Mouse (Mus musculus) stomach, embryonic 16.5 days (tissue): ENCODE measurements around the gene 1700001L19Rik. TPM values are rescaled to one million over a fixed set of nuclear protein-coding genes. Genes with fewer than 3 reads are reported as not detected.

ENCODE experiments used
- ATAC-seq: fragments of 200-750 bp; cut with Nextera tagmentation; 2 replicates; pipeline ENCODE4 v1.8.0; 2017; ENCODE audit warnings: moderate number of reproducible peaks, moderate TSS enrichment; ENCODE audit not compliant: insufficient read depth, low FRiP score
- H3K27ac ChIP-seq: fragments of 300-500 bp; sonication (generic); 2 replicates; pipeline ENCODE4 v1.5.1; 2014; ENCODE audit warnings: low read length
- H3K27me3 ChIP-seq: fragments of 300-500 bp; sonication (generic); 2 replicates; pipeline ENCODE4 v1.6.1; 2014; ENCODE audit warnings: low read length, control low read depth, mixed read lengths; ENCODE audit not compliant: control insufficient read depth, insufficient read depth
- H3K36me3 ChIP-seq: fragments of 300-500 bp; sonication (generic); 2 replicates; pipeline ENCODE4 v1.6.1; 2014; ENCODE audit warnings: low read length; ENCODE audit not compliant: control insufficient read depth, insufficient read depth
- H3K4me1 ChIP-seq: fragments of 300-500 bp; sonication (generic); 2 replicates; pipeline ENCODE4 v1.6.1; 2014; ENCODE audit warnings: low read length, control low read depth, mixed read lengths; ENCODE audit not compliant: control insufficient read depth, insufficient read depth
- H3K4me2 ChIP-seq: fragments of 300-500 bp; sonication (generic); 2 replicates; pipeline ENCODE4 v1.6.1; 2014; ENCODE audit warnings: low read depth, low read length, mixed read lengths
- H3K4me3 ChIP-seq: fragments of 300-500 bp; sonication (generic); replicated peaks from 2 replicates; pipeline ENCODE4 v1.5.1; 2014; ENCODE audit warnings: mild to moderate bottlenecking, low read length
- H3K9ac ChIP-seq: fragments of 300-500 bp; sonication (generic); 2 replicates; pipeline ENCODE4 v1.6.1; 2014; ENCODE audit warnings: low read length
- H3K9me3 ChIP-seq: fragments of 300-500 bp; sonication (generic); replicated peaks from 2 replicates; pipeline ENCODE4 v1.6.1; 2016; ENCODE audit warnings: low read length, control low read depth; ENCODE audit not compliant: control insufficient read depth
- WGBS: fragments of 180-500 bp; shearing (Covaris S2); extraction: QIAGEN DNeasy Blood & Tissue Kit; methylation state at CpG from one replicate; pipeline ENCODE4 v1.1.7; 2014; 5-methylcytosine and 5-hydroxymethylcytosine counted together
- polyA plus RNA-seq: library from polyadenylated mRNA; unstranded; fragments of >200 nt; fragmentation: Nextera tagmentation; extraction: Ambion mirVana; gene quantifications from 2 replicates; pipeline ENCODE4 v1.2.1, GENCODE M21; 2015

Gene 1700001L19Rik
- polyA plus RNA-seq, 1 experiment from 2014 or later: 0.63 TPM

DNA sequence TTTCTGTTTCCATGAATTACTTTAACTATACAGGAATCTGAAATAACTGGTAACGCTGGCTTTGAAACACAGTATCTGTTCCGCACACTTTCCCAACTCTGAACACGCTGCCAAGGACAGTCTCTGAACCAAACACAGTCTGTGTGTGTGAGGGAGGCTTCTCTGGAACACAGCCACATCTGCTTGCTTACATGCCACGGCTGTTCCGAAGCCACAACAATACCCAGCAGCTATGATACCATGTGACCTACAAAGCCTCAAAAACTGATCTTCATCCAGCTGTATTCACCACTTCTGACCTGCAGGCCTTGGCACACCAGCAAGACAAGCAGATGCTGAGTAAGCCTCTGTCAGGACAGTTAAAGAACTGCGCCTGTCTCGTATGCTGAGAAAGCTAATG lies 19.3 kb upstream of the 1700001L19Rik start:
- Histone ChIP-seq H3K27ac (no peak overlapping the region), H3K9ac (no peak overlapping the region), H3K9me3 (no peaks in the 10 kb centered on the region), H3K4me3 (no peak overlapping the region), H3K27me3 (no peaks in the 10 kb centered on the region), H3K36me3 (no peaks in the 10 kb centered on the region), H3K4me1 (peaks cover 11% of the 10 kb centered on the region), H3K4me2 (no peak overlapping the region)
- ATAC-seq: no peak
- WGBS: 81% methylated on average over 7 of the region's 7 CpGs

DNA sequence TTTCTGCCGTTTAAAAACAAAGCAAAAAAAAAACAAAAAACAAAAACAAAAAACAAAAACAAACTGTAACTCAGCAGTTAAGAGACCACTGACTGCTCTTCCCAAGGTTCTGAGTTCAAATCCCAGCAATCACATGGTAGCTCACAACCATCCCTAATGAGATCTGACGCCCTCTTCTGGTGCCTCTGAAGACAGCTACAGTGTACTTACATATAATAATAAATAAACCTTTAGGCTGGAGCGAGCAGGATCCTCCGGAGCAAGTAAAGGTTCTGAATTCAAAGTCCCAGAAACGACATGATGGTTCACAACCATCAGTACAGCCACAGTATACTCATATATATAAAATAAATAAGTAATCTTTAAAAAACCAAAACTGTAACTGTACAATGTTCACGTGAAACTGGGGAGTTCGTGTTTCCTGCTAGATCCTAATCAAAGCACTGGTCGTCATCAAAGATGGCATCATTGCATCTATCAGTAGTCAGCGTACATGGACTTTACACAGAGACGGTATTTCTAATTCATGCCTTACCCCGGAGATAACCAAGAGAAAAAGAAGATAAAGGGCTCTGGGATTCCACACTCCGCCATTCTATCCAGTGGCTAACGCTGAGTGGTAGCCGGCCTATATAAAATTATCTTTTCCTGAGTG lies 16.0 kb upstream of the 1700001L19Rik start:
- Histone ChIP-seq H3K9me3 (no peaks in the 10 kb centered on the region), H3K27ac (peak overlapping the region; percentile 74), H3K4me3 (peak overlapping the region; percentile 88), H3K36me3 (peaks cover 6% of the 10 kb centered on the region; the same call in 1 of the 2 replicates), H3K27me3 (no peaks in the 10 kb centered on the region), H3K4me1 (peaks cover 14% of the 10 kb centered on the region), H3K4me2 (peak overlapping the region; percentile 70), H3K9ac (peak overlapping the region; percentile 88)
- WGBS: 18% methylated on average over 14 of the region's 14 CpGs
- ATAC-seq: no peak

DNA sequence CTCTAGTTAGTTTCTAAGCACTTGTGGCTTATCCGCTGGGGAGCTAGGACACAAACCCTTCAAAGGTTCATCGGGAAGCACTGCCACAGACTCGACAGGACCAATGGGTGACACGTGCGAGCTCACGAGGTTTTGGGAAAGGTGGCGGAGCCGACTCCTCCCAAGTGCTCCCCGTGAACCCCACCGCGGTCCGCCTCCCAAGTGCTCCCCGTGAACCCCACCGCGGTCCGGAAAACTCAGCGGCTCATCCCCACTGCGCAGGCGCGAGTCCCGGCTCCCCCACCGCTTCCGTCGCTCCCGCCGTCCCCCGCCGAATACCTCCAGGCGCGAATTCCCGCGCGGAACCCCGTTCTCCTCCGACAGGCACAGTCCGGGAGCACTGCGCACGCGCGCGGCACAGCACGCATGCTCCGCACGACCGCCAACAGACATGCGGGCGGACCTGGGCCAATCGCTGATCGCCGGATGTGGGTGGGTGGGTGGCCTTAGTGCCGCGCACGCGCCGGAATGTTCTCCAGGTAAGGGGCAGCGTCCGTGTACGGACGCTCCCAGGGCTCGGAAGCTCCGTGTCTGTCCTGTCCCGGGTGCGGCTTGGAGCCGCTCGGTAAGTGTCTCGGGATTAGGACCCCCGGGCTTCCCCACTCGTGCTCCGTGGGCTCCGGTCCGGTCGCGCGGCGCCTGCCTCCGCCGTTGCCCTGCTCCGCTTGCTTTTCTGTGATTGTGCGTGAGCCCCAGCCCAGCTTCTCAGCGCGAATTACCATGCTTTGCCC lies 15.3 kb upstream of the 1700001L19Rik start, which contains the start of the genes Mtrr and Fastkd3:
TSS of gene Mtrr (minus strand) at position 403 of the 770 bp plus-strand sequence.
TSS of gene Fastkd3 (plus strand) at position 488 of the 770 bp plus-strand sequence.
- H3K4me3 ChIP-seq: peak within 1 kb of the TSS; percentile 88
- H3K9me3 ChIP-seq: no peaks in the 10 kb centered on the region
- under 1% methylated on average over 81 of the region's 81 CpGs for WGBS
- peak; percentile 98 for ATAC-seq
- H3K9ac ChIP-seq: peak within 1 kb of the TSS; percentile 88
- H3K27me3 ChIP-seq: no peaks in the 10 kb centered on the region
- peak within 1 kb of the TSS; percentile 84 for H3K27ac ChIP-seq
- peaks cover 14% of the 10 kb centered on the region for H3K4me1 ChIP-seq
- peak within 1 kb of the TSS; percentile 70 for H3K4me2 ChIP-seq
- H3K36me3 ChIP-seq: peaks cover 8% of the 10 kb centered on the region; the same call in 1 of the 2 replicates

DNA sequence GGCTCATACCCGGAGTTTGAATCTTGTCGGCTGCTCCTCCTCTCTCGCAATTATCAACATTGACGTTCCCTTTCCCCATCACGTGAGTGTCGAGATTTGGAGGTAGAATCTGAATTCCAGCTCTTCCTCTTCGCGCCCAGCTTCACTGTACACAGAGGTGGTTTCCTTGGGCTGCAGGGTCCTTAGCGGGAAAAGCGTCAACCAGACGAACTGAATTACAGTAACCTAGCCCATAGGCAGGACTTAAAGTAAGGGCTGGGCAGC lies 14.8 kb upstream of the 1700001L19Rik start:
- H3K27me3 ChIP-seq: no peaks in the 10 kb centered on the region
- peaks cover 11% of the 10 kb centered on the region; the same call in 1 of the 2 replicates for H3K36me3 ChIP-seq
- H3K4me1 ChIP-seq: peaks cover 14% of the 10 kb centered on the region
- WGBS: 0% methylated on average over 11 of the region's 11 CpGs
- peak overlapping the region; percentile 88 for H3K9ac ChIP-seq
- peak overlapping the region; percentile 84 for H3K27ac ChIP-seq
- peak; percentile 8; the same call in 1 of the 2 replicates for ATAC-seq
- peak overlapping the region; percentile 88 for H3K4me3 ChIP-seq
- peak overlapping the region; percentile 70 for H3K4me2 ChIP-seq
- H3K9me3 ChIP-seq: no peaks in the 10 kb centered on the region

DNA sequence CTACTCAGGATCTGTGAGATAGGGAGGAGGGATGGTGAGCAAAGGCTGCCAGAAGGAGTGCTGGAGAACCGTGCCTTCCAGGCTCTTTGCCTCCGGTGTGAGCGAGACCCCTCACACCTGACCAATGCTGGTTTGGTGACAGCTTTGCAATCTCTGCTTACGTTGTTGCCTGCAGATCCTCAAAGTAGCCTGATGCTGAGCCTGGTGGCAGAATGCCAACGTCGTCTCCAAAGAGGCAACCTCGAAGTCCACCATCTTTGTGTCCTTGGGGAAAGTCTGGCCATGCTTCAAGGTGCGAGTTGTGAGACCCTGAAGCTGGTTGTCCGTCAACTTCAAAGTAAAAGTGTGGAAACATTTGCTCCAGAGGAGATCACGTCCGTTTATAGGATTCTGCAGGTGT lies 13.3 kb upstream of the 1700001L19Rik start:
- WGBS: 87% methylated on average over 11 of the region's 11 CpGs
- ATAC-seq: no peak
- Histone ChIP-seq H3K9ac (no peak overlapping the region), H3K27ac (no peak overlapping the region), H3K4me1 (peaks cover 14% of the 10 kb centered on the region), H3K9me3 (no peaks in the 10 kb centered on the region), H3K4me2 (no peak overlapping the region), H3K36me3 (peaks cover 17% of the 10 kb centered on the region; the same call in 1 of the 2 replicates), H3K4me3 (no peak overlapping the region), H3K27me3 (no peaks in the 10 kb centered on the region)

DNA sequence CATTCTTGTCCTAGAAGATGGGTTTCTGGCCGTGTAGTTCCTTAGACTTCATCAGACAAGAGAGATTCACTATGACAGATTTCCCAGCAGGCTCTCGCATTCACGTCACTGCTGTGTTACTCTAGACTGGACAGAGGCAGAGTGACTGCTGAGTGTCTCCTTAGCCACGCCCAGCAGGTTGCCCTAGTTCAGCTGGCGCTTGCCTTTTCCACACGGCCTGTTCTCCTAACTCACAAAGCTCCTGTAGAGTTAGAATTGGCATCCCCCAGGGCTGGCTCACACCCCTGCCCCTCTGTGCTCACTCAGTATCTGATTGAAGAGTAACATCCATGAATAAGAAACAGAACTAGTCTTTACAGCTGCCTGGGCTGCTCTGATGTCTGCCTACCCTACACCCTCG lies 11.8 kb upstream of the 1700001L19Rik start:
- H3K4me1 ChIP-seq: peaks cover 14% of the 10 kb centered on the region
- no peak overlapping the region for H3K27ac ChIP-seq
- H3K36me3 ChIP-seq: peaks cover 24% of the 10 kb centered on the region; the same call in 1 of the 2 replicates
- no peak overlapping the region for H3K4me2 ChIP-seq
- WGBS: 86% methylated on average over 7 of the region's 7 CpGs
- ATAC-seq: no peak
- H3K9ac ChIP-seq: no peak overlapping the region
- no peaks in the 10 kb centered on the region for H3K9me3 ChIP-seq
- no peaks in the 10 kb centered on the region for H3K27me3 ChIP-seq
- H3K4me3 ChIP-seq: no peak overlapping the region

DNA sequence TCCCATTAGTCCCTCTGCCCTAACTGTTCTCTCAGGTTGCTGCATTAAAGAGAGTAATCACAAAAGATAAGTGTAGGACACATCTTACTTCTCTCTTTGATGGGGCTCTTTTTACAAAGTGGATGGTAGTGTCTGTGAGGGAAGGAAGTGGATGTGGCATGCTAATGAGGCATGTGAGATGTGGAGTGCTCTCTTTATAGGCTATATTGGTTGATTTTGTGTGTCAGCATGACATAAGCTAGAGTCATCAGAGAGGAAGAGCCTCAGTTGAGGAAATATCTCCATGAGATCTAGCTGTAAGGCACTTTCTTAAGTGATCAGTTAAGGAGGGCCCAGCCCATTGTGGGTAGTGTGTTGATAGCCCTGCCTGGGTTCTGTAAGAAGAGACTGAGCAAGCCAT lies 8.9 kb upstream of the 1700001L19Rik start:
- H3K9me3 ChIP-seq: no peaks in the 10 kb centered on the region
- no peak overlapping the region for H3K9ac ChIP-seq
- H3K4me2 ChIP-seq: no peak overlapping the region
- peaks cover 47% of the 10 kb centered on the region for H3K36me3 ChIP-seq
- H3K4me1 ChIP-seq: no peaks in the 10 kb centered on the region; the same call in 1 of the 2 replicates
- no peak overlapping the region for H3K4me3 ChIP-seq
- no peak overlapping the region for H3K27ac ChIP-seq
- H3K27me3 ChIP-seq: no peaks in the 10 kb centered on the region
- ATAC-seq: no peak

DNA sequence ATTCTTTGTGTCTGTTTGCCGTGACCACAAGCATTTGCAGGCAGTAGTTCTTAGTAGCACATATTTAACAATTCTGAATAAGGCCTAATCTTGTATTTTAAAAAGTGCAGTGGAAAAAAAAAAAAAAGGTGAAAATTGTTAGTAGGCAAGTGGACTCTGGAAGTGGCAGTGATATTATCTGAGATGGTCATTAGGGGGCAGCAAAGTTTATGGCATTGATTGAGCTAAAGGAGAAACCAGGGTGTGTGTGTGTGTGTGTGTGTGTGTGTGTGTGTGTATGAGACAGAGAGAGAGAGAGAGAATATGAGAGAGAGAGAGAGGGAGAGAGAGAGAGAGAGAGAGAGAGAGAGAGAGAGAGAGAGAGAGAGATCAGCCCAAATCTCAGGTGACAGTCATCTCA lies 3.4 kb upstream of the 1700001L19Rik start:
- H3K9me3 ChIP-seq: no peaks in the 10 kb centered on the region
- no peak overlapping the region for H3K9ac ChIP-seq
- H3K4me3 ChIP-seq: no peak overlapping the region
- WGBS: 73% methylated on average over 1 of the region's 1 CpGs
- no peaks in the 10 kb centered on the region for H3K27me3 ChIP-seq
- peaks cover 34% of the 10 kb centered on the region for H3K36me3 ChIP-seq
- ATAC-seq: no peak
- no peak overlapping the region for H3K27ac ChIP-seq
- no peak overlapping the region for H3K4me2 ChIP-seq
- peaks cover 3% of the 10 kb centered on the region; the same call in 1 of the 2 replicates for H3K4me1 ChIP-seq

DNA sequence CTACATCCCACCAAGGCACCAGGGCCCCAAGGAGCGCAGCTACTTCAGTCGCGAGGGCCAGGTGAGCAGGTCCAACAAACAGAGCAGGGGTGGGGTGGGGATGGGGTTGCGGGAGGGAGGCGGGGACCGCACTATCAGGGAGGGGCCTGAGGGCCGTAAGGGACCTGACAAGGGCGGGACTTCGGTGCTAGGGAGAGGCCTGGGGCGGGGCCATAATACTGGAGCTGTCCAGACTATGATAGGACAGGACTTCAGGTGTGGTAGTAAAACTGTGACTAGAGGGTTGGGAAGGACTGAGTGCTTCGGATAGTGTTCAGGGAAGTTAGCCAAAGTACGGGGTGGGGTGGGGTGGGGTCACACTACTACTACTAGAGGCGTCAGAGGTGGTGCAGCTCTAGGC lies 446 bp downstream of the 1700001L19Rik start:
- no peaks in the 10 kb centered on the region for H3K9me3 ChIP-seq
- WGBS: 16% methylated on average over 13 of the region's 13 CpGs
- H3K36me3 ChIP-seq: peaks cover 8% of the 10 kb centered on the region
- peak overlapping the region; percentile 48 for H3K4me2 ChIP-seq
- peak; percentile 90 for ATAC-seq
- H3K4me3 ChIP-seq: peak overlapping the region; percentile 17; the same call in 1 of the 2 replicates
- H3K27ac ChIP-seq: no peak overlapping the region
- H3K9ac ChIP-seq: no peak overlapping the region
- peaks cover 3% of the 10 kb centered on the region; the same call in 1 of the 2 replicates for H3K4me1 ChIP-seq
- no peaks in the 10 kb centered on the region for H3K27me3 ChIP-seq
